Mouse (Mus musculus) neural tube, embryonic 13.5 days (tissue): ENCODE measurements around the gene Erg28. TPM values are rescaled to one million over a fixed set of nuclear protein-coding genes. Genes with fewer than 3 reads are reported as not detected.

ENCODE experiments used
- ATAC-seq: fragments of 200-750 bp; cut with Nextera tagmentation; 2 replicates; pipeline ENCODE4 v1.8.0; 2017; ENCODE audit warnings: low read depth, mild to moderate bottlenecking, moderate TSS enrichment, moderate library complexity
- H3K27ac ChIP-seq: fragments of 300-500 bp; sonication (generic); replicated peaks from 2 replicates; pipeline ENCODE4 v1.5.1; 2015; ENCODE audit warnings: moderate library complexity, mild to moderate bottlenecking, inconsistent platforms
- H3K27me3 ChIP-seq: fragments of 300-500 bp; sonication (generic); 2 replicates; pipeline ENCODE4 v1.6.1; 2015; ENCODE audit warnings: mild to moderate bottlenecking, inconsistent platforms
- H3K36me3 ChIP-seq: fragments of 300-500 bp; sonication (generic); 2 replicates; pipeline ENCODE4 v1.6.1; 2015; ENCODE audit warnings: mild to moderate bottlenecking, inconsistent platforms
- H3K4me1 ChIP-seq: fragments of 300-500 bp; sonication (generic); replicated peaks from 2 replicates; pipeline ENCODE4 v1.6.1; 2015; ENCODE audit warnings: inconsistent platforms
- H3K4me2 ChIP-seq: fragments of 300-500 bp; sonication (generic); 2 replicates; pipeline ENCODE4 v1.6.1; 2015; ENCODE audit warnings: inconsistent platforms, mild to moderate bottlenecking, moderate library complexity
- H3K4me3 ChIP-seq: fragments of 300-500 bp; sonication (generic); 2 replicates; pipeline ENCODE4 v1.5.1; 2015; ENCODE audit warnings: mild to moderate bottlenecking, inconsistent platforms
- H3K9ac ChIP-seq: fragments of 300-500 bp; sonication (generic); 2 replicates; pipeline ENCODE4 v1.6.1; 2015; ENCODE audit warnings: moderate library complexity, mild to moderate bottlenecking, inconsistent platforms
- H3K9me3 ChIP-seq: fragments of 300-500 bp; sonication (generic); 2 replicates; pipeline ENCODE4 v1.6.1; 2016; ENCODE audit warnings: inconsistent platforms
- WGBS: fragments of 180-500 bp; shearing (Covaris S2); methylation state at CpG from one replicate; pipeline ENCODE4 v1.1.7; 2015; 5-methylcytosine and 5-hydroxymethylcytosine counted together
- polyA plus RNA-seq: library from polyadenylated mRNA; unstranded; fragments of >200 nt; fragmentation: Nextera tagmentation; extraction: Ambion mirVana; gene quantifications from 2 replicates; pipeline ENCODE4 v1.2.1, GENCODE M21; 2015

Erg28 gene
- polyA plus RNA-seq, 1 experiment from 2014 or later: 90.0 TPM

- no peak overlapping the region for H3K9ac ChIP-seq
- H3K27me3 ChIP-seq: no peaks in the 10 kb centered on the region
- no peak overlapping the region for H3K4me3 ChIP-seq
- no peaks in the 10 kb centered on the region for H3K9me3 ChIP-seq
- no peaks in the 10 kb centered on the region for H3K36me3 ChIP-seq
- H3K4me1 ChIP-seq: no peaks in the 10 kb centered on the region
- no peak overlapping the region for H3K4me2 ChIP-seq
- no peak for ATAC-seq
- 84% methylated on average over 3 of the region's 3 CpGs for WGBS
- H3K27ac ChIP-seq: no peak overlapping the region
These were observed 58.1 kb downstream of the Erg28 start for GRCm38 (mm10) chr12:85766287-85766686.

Other genes starting within 250 kb of the Erg28 start
- gene Jdp2, start 225.5 kb downstream of the Erg28 start, polyA plus RNA-seq: 0.41 and 0.53 TPM in 2 replicates
- 0.85 and 0.96 TPM in 2 replicates for gene Batf, start 137.9 kb downstream of the Erg28 start, polyA plus RNA-seq
- 4.3 and 4.9 TPM in 2 replicates for gene Flvcr2, start 78.0 kb downstream of the Erg28 start, polyA plus RNA-seq
- gene Ttll5, start 109 bp upstream of the Erg28 start, polyA plus RNA-seq: 14.3 and 15.1 TPM in 2 replicates